Mouse (Mus musculus) ovary, postnatal 36 days (tissue): ENCODE results near the gene Olfr1157.

ENCODE experiments used
- DNase-seq: peaks from one replicate; pipeline ENCODE4 v3.0.0; 2022; ENCODE audit warnings: low spot score, mixed read lengths

The Olfr1157 gene

DNA sequence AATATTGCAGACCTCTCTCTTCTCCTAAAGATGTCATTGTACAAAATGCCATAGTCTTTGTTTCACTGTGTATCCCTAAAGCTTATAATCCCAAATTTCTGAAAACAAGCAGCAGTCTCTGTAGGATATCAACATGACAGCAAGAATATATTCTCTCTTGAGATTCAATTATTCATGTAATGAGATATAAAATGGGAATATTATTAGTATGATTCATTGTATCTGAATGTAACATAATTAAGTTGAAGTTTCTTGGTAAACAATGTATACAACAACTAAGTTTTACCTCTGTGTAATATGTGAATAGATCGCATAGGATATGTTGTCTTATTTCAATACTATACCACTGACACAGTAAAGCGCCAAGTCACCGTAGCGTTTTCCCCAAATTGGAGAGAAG is at the start of gene Olfr1157:
Olfr1157 (minus strand) TSS at position 101 of the 400 bp plus-strand sequence.
- no peak for DNase-seq

GRCm38 (mm10) chr2:88007515-88008318 is 39.6 kb upstream of the Olfr1157 start, which contains the start of gene Olfr1160:
Gene Olfr1160 (minus strand): TSS chr2:88008268.
- DNase-seq: no peak

GRCm38 (mm10) chr2:87989813-87990212 is 21.7 kb upstream of the Olfr1157 start, which contains the start of gene Olfr1158:
Gene Olfr1158 (plus strand): TSS chr2:87990113.
- DNase-seq: no peak

- no peak for DNase-seq
Measured at GRCm38 (mm10) chr2:87974563-87974962, 6.5 kb upstream of the Olfr1157 start, which contains the start of gene Olfr74. Gene Olfr74 (minus strand): TSS chr2:87974663.

DNA sequence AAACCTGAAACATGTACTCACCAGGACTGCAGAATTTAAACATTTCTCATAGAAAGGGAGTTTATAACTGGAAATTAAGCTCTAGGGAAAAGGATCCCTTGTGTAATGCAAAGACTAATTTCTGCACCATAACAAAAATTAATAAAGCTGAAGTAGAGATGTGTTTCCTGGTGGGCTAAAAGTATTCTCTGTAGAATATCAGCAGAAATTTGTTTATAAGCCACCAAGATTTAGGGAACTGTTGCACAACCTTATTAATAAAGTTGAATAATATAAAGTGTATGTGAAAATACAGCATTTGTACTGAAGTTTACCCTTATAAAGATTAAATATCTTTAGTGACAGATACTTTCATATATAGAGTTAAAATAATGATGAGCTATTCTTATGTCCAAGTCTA is 15.1 kb downstream of the Olfr1157 start, which contains the start of gene Olfr1156:
Olfr1156 (minus strand) TSS at position 101 of the 400 bp plus-strand sequence.
- DNase-seq: no peak

- no peak for DNase-seq
Measured at GRCm38 (mm10) chr2:87945037-87945436, 23.1 kb downstream of the Olfr1157 start, which contains the start of gene Olfr1155. Gene Olfr1155 (minus strand): TSS chr2:87945137.
